In genomic region chr13:62884536-62884935, GRCm38 (mm10) we compare ENCODE assay signal across 26 mouse cellular contexts. TPM values are rescaled to one million over a fixed set of nuclear protein-coding genes. Genes with fewer than 3 reads are reported as not detected.
A peak's percentile ranks its signal among the peaks of the same experiment; 100 is the strongest.
DNase-seq lines count a peak whose midpoint lies in the region; ATAC-seq and TF ChIP-seq lines count a peak whose summit lies in the region.
"Had no signal": no experiment of that assay in that cellular context is flagged by ENCODE, and none has a peak within 500 bp of the region (broad histone marks: within the 10 kb centered on the region; RNA-seq: fewer than 3 reads in every experiment).

No protein-coding gene starts in this region.

- peaks cover 18% of the 10 kb centered on the region; the same call in 1 of the 2 replicates for H3K79me2 ChIP-seq in liver, adult 2 months (ENCODE audit: control insufficient read depth, insufficient read depth, low read length)

- ATAC-seq in kidney, embryonic 16.5 days (ENCODE audit: low FRiP score, low TSS enrichment): no peak
- ATAC-seq in liver, embryonic 12.5 days: no peak
- no peak for ATAC-seq in midbrain, embryonic 11.5 days (ENCODE audit: low FRiP score)
- no peak for ATAC-seq in midbrain, embryonic 13.5 days
- ATAC-seq: activated CD4-positive, CD25-positive, alpha-beta regulatory T cell, adult 4 months; CD4-positive, CD25-positive, alpha-beta regulatory T cell, adult 4 months; forebrain, embryonic 13.5 days; Patski had no signal

- 44% methylated on average over 3 of the region's 3 CpGs for WGBS in kidney, adult 2 months
- 76% methylated on average over 3 of the region's 3 CpGs for WGBS in kidney, embryonic 16.5 days
- WGBS in liver, adult 2 months: 26% methylated on average over 3 of the region's 3 CpGs
- WGBS in liver, embryonic 12.5 days (ENCODE audit: insufficient replicate concordance): 66% methylated on average over 3 of the region's 3 CpGs
- WGBS in midbrain, embryonic 11.5 days: 87% methylated on average over 3 of the region's 3 CpGs
- WGBS in midbrain, embryonic 13.5 days: 78% methylated on average over 3 of the region's 3 CpGs

- no peak overlapping the region for H3K9ac ChIP-seq in kidney, embryonic 16.5 days (replicated peaks; ENCODE audit: low read length)
- peak overlapping the region; percentile 12 for H3K9ac ChIP-seq in liver, adult 2 months (ENCODE audit: low read depth, low read length)
- H3K9ac ChIP-seq in liver, embryonic 12.5 days: no peak overlapping the region
- no peak overlapping the region for H3K9ac ChIP-seq in midbrain, embryonic 11.5 days (ENCODE audit: low read length)
- H3K9ac ChIP-seq in midbrain, embryonic 13.5 days (replicated peaks): no peak overlapping the region
- H3K9ac ChIP-seq: embryonic facial prominence, embryonic 12.5 days; forebrain, embryonic 13.5 days had no signal

- H3K4me2 ChIP-seq in kidney, embryonic 16.5 days (replicated peaks; ENCODE audit: low read depth, low read length): no peak overlapping the region
- no peak overlapping the region for H3K4me2 ChIP-seq in liver, embryonic 12.5 days
- H3K4me2 ChIP-seq in midbrain, embryonic 11.5 days: no peak overlapping the region
- no peak overlapping the region for H3K4me2 ChIP-seq in midbrain, embryonic 13.5 days (replicated peaks)
- H3K4me2 ChIP-seq: embryonic facial prominence, embryonic 12.5 days; forebrain, embryonic 13.5 days had no signal

- no peaks in the 10 kb centered on the region for H3K27me3 ChIP-seq in kidney, adult 2 months (replicated peaks; ENCODE audit: control insufficient read depth, insufficient read depth, low read length)
- peaks cover 27% of the 10 kb centered on the region for H3K27me3 ChIP-seq in kidney, embryonic 16.5 days (ENCODE audit: insufficient read depth, low read length)
- no peaks in the 10 kb centered on the region for H3K27me3 ChIP-seq in liver, adult 2 months (ENCODE audit: control insufficient read depth, insufficient read depth, low read length)
- peaks cover 42% of the 10 kb centered on the region for H3K27me3 ChIP-seq in liver, embryonic 12.5 days (replicated peaks)
- peaks cover 9% of the 10 kb centered on the region for H3K27me3 ChIP-seq in midbrain, embryonic 11.5 days (ENCODE audit: control insufficient read depth, insufficient read depth, low read length)
- H3K27me3 ChIP-seq in midbrain, embryonic 13.5 days: peaks cover 29% of the 10 kb centered on the region

- peaks cover 30% of the 10 kb centered on the region; the same call in 1 of the 2 replicates for H3K4me1 ChIP-seq in kidney, adult 2 months (ENCODE audit: control insufficient read depth, insufficient read depth, low read length)
- H3K4me1 ChIP-seq in kidney, embryonic 16.5 days (ENCODE audit: insufficient read depth, low read length): peaks cover 14% of the 10 kb centered on the region; the same call in 1 of the 2 replicates
- peaks cover 19% of the 10 kb centered on the region for H3K4me1 ChIP-seq in liver, adult 2 months (ENCODE audit: control insufficient read depth, insufficient read depth, low read length)
- peaks cover 6% of the 10 kb centered on the region; the same call in 1 of the 2 replicates for H3K4me1 ChIP-seq in liver, embryonic 12.5 days
- H3K4me1 ChIP-seq in midbrain, embryonic 11.5 days (ENCODE audit: control insufficient read depth, insufficient read depth, low read length): no peaks in the 10 kb centered on the region
- peaks cover 12% of the 10 kb centered on the region for H3K4me1 ChIP-seq in midbrain, embryonic 13.5 days (replicated peaks)
- H3K4me1 ChIP-seq: forebrain, embryonic 13.5 days had no signal

- no peaks in the 10 kb centered on the region for H3K9me3 ChIP-seq in kidney, embryonic 16.5 days (ENCODE audit: low read length)
- H3K9me3 ChIP-seq in liver, embryonic 12.5 days (replicated peaks): no peaks in the 10 kb centered on the region
- H3K9me3 ChIP-seq in midbrain, embryonic 11.5 days (ENCODE audit: control insufficient read depth, low read length): no peaks in the 10 kb centered on the region
- no peaks in the 10 kb centered on the region for H3K9me3 ChIP-seq in midbrain, embryonic 13.5 days
- H3K9me3 ChIP-seq: embryonic facial prominence, embryonic 10.5 days; embryonic facial prominence, embryonic 12.5 days; forebrain, embryonic 13.5 days had no signal

- H3K27ac ChIP-seq in kidney, adult 2 months (ENCODE audit: insufficient read depth, low read depth, low read length): peak overlapping the region; percentile 81
- H3K27ac ChIP-seq in kidney, embryonic 16.5 days (ENCODE audit: low read length): no peak overlapping the region
- peak overlapping the region; percentile 88 for H3K27ac ChIP-seq in liver, adult 2 months (replicated peaks; ENCODE audit: insufficient read depth, low read depth, low read length)
- no peak overlapping the region for H3K27ac ChIP-seq in liver, embryonic 12.5 days
- H3K27ac ChIP-seq in midbrain, embryonic 11.5 days (ENCODE audit: low read depth, low read length): no peak overlapping the region
- H3K27ac ChIP-seq in midbrain, embryonic 13.5 days: no peak overlapping the region
- H3K27ac ChIP-seq: embryonic facial prominence, embryonic 10.5 days; embryonic facial prominence, embryonic 12.5 days; forebrain, embryonic 13.5 days had no signal

- peak; percentile 61 for DNase-seq in heart, adult 11 months
- DNase-seq in heart, adult 18-20 months: no peak
- peak; percentile 6 for DNase-seq in kidney, adult 2 months
- peak; percentile 44 for DNase-seq in liver, adult 2 months (ENCODE audit: extremely low read depth, low read depth, low spot score)
- peak; percentile 51 for DNase-seq in midbrain, embryonic 11.5 days (ENCODE audit: low spot score, missing footprints)
- DNase-seq: adrenal gland, adult 8-10 months; adrenal gland, postnatal 14 days; adrenal gland, postnatal 36 days; B cell, adult 2 months; cerebellum, adult 11-12 months; cerebellum, adult 2 months; cerebellum, adult 9-10 months; cerebellum, postnatal 10 days; cerebellum, postnatal 25 days had no signal

- H3K4me3 ChIP-seq in kidney, adult 2 months (ENCODE audit: insufficient read depth, low read depth, low read length): peak overlapping the region; percentile 41; the same call in 1 of the 2 replicates
- no peak overlapping the region for H3K4me3 ChIP-seq in kidney, embryonic 16.5 days (ENCODE audit: low read length)
- H3K4me3 ChIP-seq in liver, adult 2 months (ENCODE audit: insufficient read depth, low read depth, low read length): peak overlapping the region; percentile 18
- H3K4me3 ChIP-seq in liver, embryonic 12.5 days: no peak overlapping the region
- no peak overlapping the region for H3K4me3 ChIP-seq in midbrain, embryonic 11.5 days (ENCODE audit: low read depth, low read length)
- no peak overlapping the region for H3K4me3 ChIP-seq in midbrain, embryonic 13.5 days (replicated peaks)
- H3K4me3 ChIP-seq: embryonic facial prominence, embryonic 10.5 days; embryonic facial prominence, embryonic 12.5 days; forebrain, embryonic 13.5 days had no signal

- H3K36me3 ChIP-seq in kidney, adult 2 months (ENCODE audit: control insufficient read depth, insufficient read depth, low read length): no peaks in the 10 kb centered on the region; the same call in 1 of the 2 replicates
- no peaks in the 10 kb centered on the region for H3K36me3 ChIP-seq in kidney, embryonic 16.5 days (ENCODE audit: insufficient read depth, low read length)
- peaks cover 19% of the 10 kb centered on the region; the same call in 1 of the 2 replicates for H3K36me3 ChIP-seq in liver, adult 2 months (ENCODE audit: control insufficient read depth, insufficient read depth, low read length)
- H3K36me3 ChIP-seq in liver, embryonic 12.5 days: no peaks in the 10 kb centered on the region
- no peaks in the 10 kb centered on the region for H3K36me3 ChIP-seq in midbrain, embryonic 11.5 days (ENCODE audit: control insufficient read depth, insufficient read depth, low read length)
- no peaks in the 10 kb centered on the region for H3K36me3 ChIP-seq in midbrain, embryonic 13.5 days
- H3K36me3 ChIP-seq: embryonic facial prominence, embryonic 10.5 days; embryonic facial prominence, embryonic 12.5 days; G1E had no signal

- TF ChIP-seq POLR2A in kidney, adult 2 months (IDR thresholded peaks at IDR 0.05; ENCODE audit: low read depth, low read length): no peak
- no peak for TF ChIP-seq POLR2A in liver, adult 2 months (IDR thresholded peaks at IDR 0.05; ENCODE audit: extremely low read depth, insufficient read depth, low read length)

- TF ChIP-seq CTCF in kidney, adult 2 months (conservative IDR thresholded peaks at IDR 0.05; ENCODE audit: insufficient read depth, insufficient read length, low read depth, low read length): no peak
- no peak for TF ChIP-seq CTCF in liver, adult 2 months (IDR thresholded peaks at IDR 0.05; ENCODE audit: low read depth, low read length)

RNA-seq across cellular contexts. Expression of gene Fbp1, which starts 3.5 kb away (rescaled TPM):
- total RNA-seq in heart, adult 18-20 months (2021): under 1 TPM; 0.20 to 0.31 TPM
- 1,525 and 1,684 TPM in 2 replicates for polyA plus RNA-seq in kidney, adult 2 months (2012; rRNA removed)
- 132 and 211 TPM in 2 replicates for polyA plus RNA-seq in kidney, embryonic 16.5 days (2015; fragmentation: Nextera tagmentation; extraction: Ambion mirVana)
- total RNA-seq in liver, adult 2 months (2014; rRNA removed): 1,448 and 1,888 TPM in 2 replicates
- polyA plus RNA-seq in liver, adult 2 months (2012; rRNA removed): 1,550 and 1,804 TPM in 2 replicates
- polyA plus RNA-seq in liver, embryonic 12.5 days (2016; fragmentation: Nextera tagmentation; extraction: Ambion mirVana): not detected in 2 replicates
- polyA plus RNA-seq in midbrain, embryonic 11.5 days (2014; fragmentation: Nextera tagmentation; extraction: Ambion mirVana): not detected in 2 replicates
- not detected in 2 replicates for polyA plus RNA-seq in midbrain, embryonic 13.5 days (2015; fragmentation: Nextera tagmentation; extraction: Ambion mirVana)
- total RNA-seq: CH12.LX, G1E had no signal
- polyA plus RNA-seq: activated CD4-positive, CD25-positive, alpha-beta regulatory T cell, adult 4 months; CD4-positive, CD25-positive, alpha-beta regulatory T cell, adult 4 months; cerebellum, adult 2 months; embryonic facial prominence, embryonic 10.5 days; forebrain, embryonic 11.5 days; forebrain, embryonic 13.5 days; G1E; Patski had no signal

RNA-seq across cellular contexts. Expression of gene Fbp2, which starts 26.3 kb away (rescaled TPM):
- 10 to 100 TPM; 23.7 to 25.1 TPM for total RNA-seq in heart, adult 18-20 months (2021)
- 28.8 and 35.3 TPM in 2 replicates for polyA plus RNA-seq in kidney, adult 2 months (2012; rRNA removed)
- 23.3 and 28.9 TPM in 2 replicates for polyA plus RNA-seq in kidney, embryonic 16.5 days (2015; fragmentation: Nextera tagmentation; extraction: Ambion mirVana)
- 0.09 TPM in 1 of 2 replicates, not detected in the other for total RNA-seq in liver, adult 2 months (2014; rRNA removed)
- polyA plus RNA-seq in liver, adult 2 months (2012; rRNA removed): 0.09 and 0.10 TPM in 2 replicates
- not detected in 2 replicates for polyA plus RNA-seq in liver, embryonic 12.5 days (2016; fragmentation: Nextera tagmentation; extraction: Ambion mirVana)
- polyA plus RNA-seq in midbrain, embryonic 11.5 days (2014; fragmentation: Nextera tagmentation; extraction: Ambion mirVana): 0.12 and 0.15 TPM in 2 replicates
- 0.44 TPM in 1 of 2 replicates, not detected in the other for polyA plus RNA-seq in midbrain, embryonic 13.5 days (2015; fragmentation: Nextera tagmentation; extraction: Ambion mirVana)
- total RNA-seq: G1E had no signal
- polyA plus RNA-seq: activated CD4-positive, CD25-positive, alpha-beta regulatory T cell, adult 4 months; CD4-positive, CD25-positive, alpha-beta regulatory T cell, adult 4 months; cerebellum, adult 2 months; forebrain, embryonic 11.5 days; forebrain, embryonic 13.5 days; G1E had no signal

Comparison
In these comparisons a context has a peak if more than half of its experiments do, and no peak if none do; other contexts are left out.
1. DNase-seq: peak in heart, adult 11 months (single experiment), kidney, adult 2 months (single experiment), liver, adult 2 months (single experiment) and midbrain, embryonic 11.5 days (single experiment); none in heart, adult 18-20 months (0 of 2).
2. H3K27ac ChIP-seq: peak in kidney, adult 2 months (single experiment) and liver, adult 2 months (single experiment); none in kidney, embryonic 16.5 days (single experiment), liver, embryonic 12.5 days (single experiment), midbrain, embryonic 11.5 days (single experiment) and midbrain, embryonic 13.5 days (single experiment).
3. H3K4me3 ChIP-seq: peak in kidney, adult 2 months (single experiment) and liver, adult 2 months (single experiment); none in kidney, embryonic 16.5 days (single experiment), liver, embryonic 12.5 days (single experiment), midbrain, embryonic 11.5 days (single experiment) and midbrain, embryonic 13.5 days (single experiment).
4. RNA of gene Fbp1, which starts 3.5 kb away (polyA plus RNA-seq): 1,550 to 1,804 TPM in liver, adult 2 months, 1,525 to 1,684 TPM in kidney, adult 2 months and 132 to 211 TPM in kidney, embryonic 16.5 days; not detected in liver, embryonic 12.5 days, not detected in midbrain, embryonic 11.5 days and not detected in midbrain, embryonic 13.5 days; every median in the first group is over 100 times any median in the second.
5. RNA of gene Fbp2, which starts 26.3 kb away (polyA plus RNA-seq): 28.8 to 35.3 TPM in kidney, adult 2 months and 23.3 to 28.9 TPM in kidney, embryonic 16.5 days; 0.12 to 0.15 TPM in midbrain, embryonic 11.5 days, 0.09 to 0.10 TPM in liver, adult 2 months, 0.44 TPM in midbrain, embryonic 13.5 days and not detected in liver, embryonic 12.5 days; every median in the first group is over 10 times any median in the second.